Mouse (Mus musculus) ES-E14 (cell line): ENCODE data around the gene Fgf12. TPM values are rescaled to one million over a fixed set of nuclear protein-coding genes. Genes with fewer than 3 reads are reported as not detected.

Source experiments
- DNase-seq: peaks from one replicate; pipeline ENCODE4 v3.0.0-alpha.2; 2013; ENCODE audit warnings: low read depth, low spot score
- H3K27ac ChIP-seq: 2 replicates; pipeline ENCODE4 v1.5.1; 2012; ENCODE audit warnings: low read depth, mild to moderate bottlenecking, low read length, moderate library complexity, mixed read lengths; ENCODE audit not compliant: poor library complexity, insufficient read depth, severe bottlenecking
- H3K36me3 ChIP-seq: 2 replicates; pipeline ENCODE4 v1.6.1; 2012; ENCODE audit warnings: mild to moderate bottlenecking, low read length, moderate library complexity, mixed read lengths; ENCODE audit not compliant: control insufficient read depth, poor library complexity, insufficient read depth, severe bottlenecking
- H3K4me1 ChIP-seq, 2 experiments: fragments of 150-350 bp in 1 of 2; sonication (generic) in 1 of 2; 2 replicates each; pipeline ENCODE4 v1.6.1; 2012; ENCODE audit warnings: low read length in 2 of 2, mild to moderate bottlenecking in 1 of 2, mixed read lengths in 1 of 2; ENCODE audit not compliant: control insufficient read depth in 2 of 2, insufficient read depth in 2 of 2, poor library complexity in 1 of 2
- H3K4me3 ChIP-seq, 2 experiments: fragments of 150-350 bp in 1 of 2; sonication (generic) in 1 of 2; 2 replicates each; pipeline ENCODE4 v1.5.1; 2012; ENCODE audit warnings: low read length in 2 of 2, low read depth in 1 of 2, mild to moderate bottlenecking in 1 of 2, mixed read lengths in 1 of 2; ENCODE audit not compliant: insufficient read depth in 1 of 2, poor library complexity in 1 of 2, severe bottlenecking in 1 of 2
- H3K9ac ChIP-seq: 2 replicates; pipeline ENCODE4 v1.6.1; 2012; ENCODE audit warnings: low read depth, mild to moderate bottlenecking, low read length, mixed read lengths; ENCODE audit not compliant: poor library complexity, insufficient read depth, severe bottlenecking
- H3K9me3 ChIP-seq: fragments of 150-350 bp; sonication (generic); 2 replicates; pipeline ENCODE4 v1.6.1; 2012; ENCODE audit warnings: low read depth, mild to moderate bottlenecking, low read length; ENCODE audit not compliant: control insufficient read depth, insufficient read depth
- CHD2 ChIP-seq: IDR thresholded peaks from 2 replicates; pipeline ENCODE4 v1.6.1; 2014; ENCODE audit warnings: mild to moderate bottlenecking, low read depth, low read length, inconsistent platforms
- HCFC1 ChIP-seq: IDR thresholded peaks from 2 replicates; pipeline ENCODE4 v1.6.1; 2012; ENCODE audit warnings: low read length, inconsistent platforms, borderline replicate concordance; ENCODE audit not compliant: insufficient read depth
- MAFK ChIP-seq: IDR thresholded peaks from 2 replicates; pipeline ENCODE4 v1.6.1; 2014; ENCODE audit warnings: mild to moderate bottlenecking, low read depth, low read length, inconsistent platforms; ENCODE audit not compliant: insufficient read depth
- ZC3H11A ChIP-seq: IDR thresholded peaks from 2 replicates; pipeline ENCODE4 v1.6.1; 2012; ENCODE audit warnings: low read depth, mild to moderate bottlenecking, inconsistent platforms, low read length, borderline replicate concordance
- ZNF384 ChIP-seq: IDR thresholded peaks from 2 replicates; pipeline ENCODE4 v1.6.1; 2012; ENCODE audit warnings: low read depth, low read length, inconsistent platforms
- in situ Hi-C, 2 experiments: fragments of 600-800 bp; cut with MboI; formaldehyde crosslinking; loops; one replicate each; pipeline ENCODE4 v1.15.1; 2025; ENCODE audit warnings: low sequenced_read_pairs in 2 of 2, inconsistent platforms in 1 of 2; ENCODE audit not compliant: unreplicated experiment in 2 of 2
- total RNA-seq: library from RNA; depleted of rRNA; stranded (reverse); fragments of 300-350 nt; gene quantifications from 2 replicates; pipeline ENCODE4 v1.2.3, GENCODE M21; 2012

Gene Fgf12
- total RNA-seq, 1 experiment: not detected

DNA sequence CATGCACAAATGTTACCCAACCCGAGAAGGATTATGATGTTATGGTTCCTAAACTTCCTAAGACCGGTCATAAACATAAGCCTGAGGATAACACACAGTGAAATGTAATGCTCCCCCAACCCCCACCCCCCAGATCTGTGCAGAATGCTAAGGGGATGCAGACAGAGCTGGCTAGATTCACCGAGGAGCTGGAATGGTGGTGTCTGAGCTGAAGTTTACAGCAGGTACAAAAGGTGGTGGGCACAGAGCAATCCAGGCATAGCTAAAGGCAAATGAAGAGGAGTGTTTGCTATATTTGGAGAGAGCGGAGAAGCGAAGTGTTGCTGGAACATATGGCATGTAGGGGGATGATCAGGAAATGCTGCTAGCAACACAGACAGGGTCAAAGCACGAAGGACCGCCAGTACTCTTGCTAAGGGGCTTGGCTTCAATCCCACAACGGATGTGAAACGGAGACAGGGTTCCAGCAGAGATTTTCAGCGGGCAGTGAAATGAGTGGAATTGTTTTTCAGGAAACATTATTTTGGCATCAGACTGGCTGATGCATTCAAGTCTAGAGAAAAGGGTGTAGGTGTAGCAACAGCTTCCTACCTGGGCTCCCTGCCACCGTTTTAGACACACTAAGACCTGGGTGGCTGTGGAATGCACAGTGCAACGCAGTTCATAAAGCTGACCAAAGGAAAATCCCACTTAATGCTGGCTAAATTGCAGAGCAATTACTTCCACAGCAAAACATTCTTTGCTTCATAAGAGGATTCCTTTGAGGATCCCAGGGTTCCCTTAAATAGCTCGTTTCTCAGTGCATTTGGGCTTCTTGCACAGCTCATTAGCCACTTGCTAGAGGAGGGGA lies 514.6 kb downstream of the Fgf12 start:
- no peak overlapping the region for H3K9ac ChIP-seq
- no peaks in the 10 kb centered on the region for H3K9me3 ChIP-seq
- H3K36me3 ChIP-seq: no peaks in the 10 kb centered on the region
- no peak overlapping the region for H3K4me3 ChIP-seq
- H3K4me1 ChIP-seq: no peaks in the 10 kb centered on the region
- no peak overlapping the region for H3K27ac ChIP-seq
- no peak for DNase-seq
- TF ChIP-seq ZNF384: no peak
- no peak for TF ChIP-seq MAFK
- TF ChIP-seq HCFC1: no peak
- TF ChIP-seq CHD2: no peak
- TF ChIP-seq ZC3H11A: no peak
- in situ Hi-C loops: no loop called here

GRCm38 (mm10) chr16:28215930-28216329 lies 536.9 kb downstream of the Fgf12 start:
- no peaks in the 10 kb centered on the region for H3K9me3 ChIP-seq
- TF ChIP-seq ZC3H11A (no peak), MAFK (no peak), CHD2 (no peak), ZNF384 (no peak), HCFC1 (no peak)
- H3K4me3 ChIP-seq: no peak overlapping the region
- no peaks in the 10 kb centered on the region for H3K4me1 ChIP-seq
- H3K9ac ChIP-seq: no peak overlapping the region
- no peak overlapping the region for H3K27ac ChIP-seq
- H3K36me3 ChIP-seq: no peaks in the 10 kb centered on the region
- in situ Hi-C loops: no loop called here
- DNase-seq: no peak

GRCm38 (mm10) chr16:28212411-28212810 lies 540.5 kb downstream of the Fgf12 start:
- H3K9ac ChIP-seq: no peak overlapping the region
- no peaks in the 10 kb centered on the region for H3K4me1 ChIP-seq
- no peaks in the 10 kb centered on the region for H3K9me3 ChIP-seq
- TF ChIP-seq HCFC1: no peak
- TF ChIP-seq ZC3H11A: no peak
- no peak for TF ChIP-seq MAFK
- TF ChIP-seq CHD2: no peak
- TF ChIP-seq ZNF384: no peak
- DNase-seq: no peak
- in situ Hi-C loops: no loop called here
- no peaks in the 10 kb centered on the region for H3K36me3 ChIP-seq
- H3K4me3 ChIP-seq: no peak overlapping the region
- no peak overlapping the region for H3K27ac ChIP-seq

GRCm38 (mm10) chr16:28156443-28156842 lies 596.4 kb downstream of the Fgf12 start:
- H3K9me3 ChIP-seq: no peaks in the 10 kb centered on the region
- H3K4me3 ChIP-seq: no peak overlapping the region
- TF ChIP-seq CHD2: no peak
- no peak for TF ChIP-seq ZNF384
- TF ChIP-seq MAFK: no peak
- TF ChIP-seq ZC3H11A: no peak
- DNase-seq: no peak
- in situ Hi-C loops: no loop called here
- no peaks in the 10 kb centered on the region for H3K4me1 ChIP-seq
- H3K9ac ChIP-seq: no peak overlapping the region
- H3K36me3 ChIP-seq: no peaks in the 10 kb centered on the region
- no peak overlapping the region for H3K27ac ChIP-seq
